Mouse (Mus musculus) midbrain, embryonic 10.5 days (tissue): ENCODE measurements around the gene Wdr93. TPM values are rescaled to one million over a fixed set of nuclear protein-coding genes. Genes with fewer than 3 reads are reported as not detected.
"Not testable (repeated sequence)": the region's sequence is repeated elsewhere in the genome, so short reads cannot be mapped to it uniquely, and the experiment has no call there.

Source experiments
- DNase-seq: peaks from one replicate; pipeline ENCODE4 v3.0.0-alpha.2; 2017; ENCODE audit warnings: low spot score
- H3K27ac ChIP-seq: fragments of 300-500 bp; sonication (generic); replicated peaks from 2 replicates; pipeline ENCODE4 v1.5.1; 2016; ENCODE audit warnings: mild to moderate bottlenecking
- H3K27me3 ChIP-seq: fragments of 300-500 bp; sonication (generic); 2 replicates; pipeline ENCODE4 v1.6.1; 2016; ENCODE audit warnings: low read depth, mild to moderate bottlenecking; ENCODE audit not compliant: poor library complexity, severe bottlenecking
- H3K36me3 ChIP-seq: fragments of 300-500 bp; sonication (generic); 2 replicates; pipeline ENCODE4 v1.6.1; 2016; ENCODE audit warnings: mild to moderate bottlenecking, moderate library complexity
- H3K4me1 ChIP-seq: fragments of 300-500 bp; sonication (generic); 2 replicates; pipeline ENCODE4 v1.6.1; 2016
- H3K4me3 ChIP-seq: fragments of 300-500 bp; sonication (generic); 2 replicates; pipeline ENCODE4 v1.5.1; 2016; ENCODE audit warnings: mild to moderate bottlenecking, moderate library complexity
- H3K9me3 ChIP-seq: fragments of 300-500 bp; sonication (generic); replicated peaks from 2 replicates; pipeline ENCODE4 v1.6.1; 2016; ENCODE audit warnings: mild to moderate bottlenecking
- WGBS: fragments of 180-500 bp; shearing (Covaris S2); methylation state at CpG from one replicate; pipeline ENCODE4 v1.1.7; 2016; 5-methylcytosine and 5-hydroxymethylcytosine counted together
- polyA plus RNA-seq: library from polyadenylated mRNA; unstranded; fragments of >200 nt; fragmentation: Nextera tagmentation; extraction: Ambion mirVana; gene quantifications from 2 replicates; pipeline ENCODE4 v1.2.1, GENCODE M21; 2016

The Wdr93 gene
- polyA plus RNA-seq, 1 experiment from 2014 or later: 0.22 TPM

GRCm38 (mm10) chr7:79758176-79758575 lies 15.2 kb downstream of the Wdr93 start:
- no peak overlapping the region for H3K4me3 ChIP-seq
- H3K9me3 ChIP-seq: no peaks in the 10 kb centered on the region
- WGBS: 75% methylated on average over 6 of the region's 6 CpGs
- H3K36me3 ChIP-seq: no peaks in the 10 kb centered on the region
- H3K27me3 ChIP-seq: no peaks in the 10 kb centered on the region
- no peak overlapping the region for H3K27ac ChIP-seq
- H3K4me1 ChIP-seq: no peaks in the 10 kb centered on the region
- DNase-seq: no peak

- Histone ChIP-seq H3K36me3 (no peaks in the 10 kb centered on the region), H3K9me3 (no peaks in the 10 kb centered on the region), H3K27me3 (no peaks in the 10 kb centered on the region), H3K27ac (no peak overlapping the region), H3K4me3 (no peak overlapping the region), H3K4me1 (no peaks in the 10 kb centered on the region)
- no peak for DNase-seq
Measured at GRCm38 (mm10) chr7:79759766-79760165, 16.8 kb downstream of the Wdr93 start.

- Histone ChIP-seq H3K4me3 (no peak overlapping the region), H3K27me3 (no peaks in the 10 kb centered on the region), H3K27ac (no peak overlapping the region), H3K4me1 (no peaks in the 10 kb centered on the region), H3K9me3 (no peaks in the 10 kb centered on the region), H3K36me3 (no peaks in the 10 kb centered on the region)
- 88% methylated on average over 5 of the region's 5 CpGs for WGBS
- no peak for DNase-seq
Measured at GRCm38 (mm10) chr7:79761124-79761876, 18.3 kb downstream of the Wdr93 start.

GRCm38 (mm10) chr7:79762106-79762505 lies 19.1 kb downstream of the Wdr93 start:
- Histone ChIP-seq H3K27ac (no peak overlapping the region), H3K27me3 (no peaks in the 10 kb centered on the region), H3K9me3 (no peaks in the 10 kb centered on the region), H3K36me3 (no peaks in the 10 kb centered on the region), H3K4me1 (no peaks in the 10 kb centered on the region), H3K4me3 (no peak overlapping the region)
- 84% methylated on average over 8 of the region's 8 CpGs for WGBS
- DNase-seq: no peak

GRCm38 (mm10) chr7:79765991-79766390 lies 23.0 kb downstream of the Wdr93 start:
- 56% methylated on average over 1 of the region's 1 CpGs for WGBS
- Histone ChIP-seq H3K4me3 (no peak overlapping the region), H3K27me3 (no peaks in the 10 kb centered on the region), H3K9me3 (no peaks in the 10 kb centered on the region), H3K27ac (no peak overlapping the region), H3K36me3 (no peaks in the 10 kb centered on the region), H3K4me1 (no peaks in the 10 kb centered on the region)
- DNase-seq: no peak

- Histone ChIP-seq H3K9me3 (no peaks in the 10 kb centered on the region), H3K27ac (no peak overlapping the region), H3K36me3 (no peaks in the 10 kb centered on the region), H3K27me3 (no peaks in the 10 kb centered on the region), H3K4me1 (peaks cover 7% of the 10 kb centered on the region), H3K4me3 (no peak overlapping the region)
- 80% methylated on average over 3 of the region's 3 CpGs for WGBS
- DNase-seq: no peak
Measured at GRCm38 (mm10) chr7:79769664-79770063, 26.7 kb downstream of the Wdr93 start.

- H3K27me3 ChIP-seq: no peaks in the 10 kb centered on the region; the same call in 1 of the 2 replicates
- DNase-seq: no peak
- no peak overlapping the region for H3K4me3 ChIP-seq
- no peaks in the 10 kb centered on the region for H3K9me3 ChIP-seq
- no peak overlapping the region for H3K27ac ChIP-seq
- peaks cover 7% of the 10 kb centered on the region for H3K4me1 ChIP-seq
- H3K36me3 ChIP-seq: no peaks in the 10 kb centered on the region
- WGBS: 48% methylated on average over 15 of the region's 15 CpGs
Measured at GRCm38 (mm10) chr7:79771561-79772512, 28.9 kb downstream of the Wdr93 start.

GRCm38 (mm10) chr7:79780647-79781626 lies 38.0 kb downstream of the Wdr93 start:
- Histone ChIP-seq H3K9me3 (no peaks in the 10 kb centered on the region), H3K27me3 (peaks cover 8% of the 10 kb centered on the region; the same call in 1 of the 2 replicates), H3K36me3 (no peaks in the 10 kb centered on the region), H3K4me1 (peaks cover 13% of the 10 kb centered on the region), H3K27ac (no peak overlapping the region), H3K4me3 (peak overlapping the region; percentile 39)
- 31% methylated on average over 16 of the region's 16 CpGs for WGBS
- DNase-seq: peak; percentile 75

- Histone ChIP-seq H3K36me3 (no peaks in the 10 kb centered on the region), H3K27me3 (peaks cover 11% of the 10 kb centered on the region; the same call in 1 of the 2 replicates), H3K9me3 (no peaks in the 10 kb centered on the region), H3K4me3 (no peak overlapping the region), H3K4me1 (peaks cover 15% of the 10 kb centered on the region), H3K27ac (no peak overlapping the region)
- WGBS: 78% methylated on average over 11 of the region's 11 CpGs
- no peak for DNase-seq
Measured at GRCm38 (mm10) chr7:79781826-79782515, 39.0 kb downstream of the Wdr93 start.

GRCm38 (mm10) chr7:79782516-79782855 lies 39.5 kb downstream of the Wdr93 start:
- H3K36me3 ChIP-seq: no peaks in the 10 kb centered on the region
- 86% methylated on average over 2 of the region's 2 CpGs for WGBS
- no peak overlapping the region for H3K27ac ChIP-seq
- DNase-seq: no peak
- peaks cover 15% of the 10 kb centered on the region for H3K4me1 ChIP-seq
- H3K4me3 ChIP-seq: no peak overlapping the region
- H3K27me3 ChIP-seq: peaks cover 16% of the 10 kb centered on the region
- H3K9me3 ChIP-seq: no peaks in the 10 kb centered on the region

- 22% methylated on average over 6 of the region's 6 CpGs for WGBS
- peaks cover 47% of the 10 kb centered on the region for H3K27me3 ChIP-seq
- peak; percentile 60 for DNase-seq
- no peaks in the 10 kb centered on the region for H3K9me3 ChIP-seq
- no peak overlapping the region for H3K27ac ChIP-seq
- H3K36me3 ChIP-seq: no peaks in the 10 kb centered on the region
- H3K4me3 ChIP-seq: no peak overlapping the region
- H3K4me1 ChIP-seq: peaks cover 19% of the 10 kb centered on the region
Measured at GRCm38 (mm10) chr7:79786295-79786694, 43.3 kb downstream of the Wdr93 start.

- H3K27me3 ChIP-seq: peaks cover 82% of the 10 kb centered on the region
- H3K4me1 ChIP-seq: peaks cover 34% of the 10 kb centered on the region
- not testable (repeated sequence) for H3K27ac ChIP-seq, H3K9me3 ChIP-seq, H3K36me3 ChIP-seq, H3K4me3 ChIP-seq, DNase-seq
- 28% methylated on average over 2 of the region's 2 CpGs for WGBS
Measured at GRCm38 (mm10) chr7:79789812-79790211, 46.8 kb downstream of the Wdr93 start.
